Mouse (Mus musculus): ENCODE results near the gene Dnajb13. TPM values are rescaled to one million over a fixed set of nuclear protein-coding genes. Genes with fewer than 3 reads are reported as not detected.

Gene Dnajb13
- polyA plus RNA-seq (2015; fragmentation: Nextera tagmentation; extraction: Ambion mirVana), result 2.1 and 3.7 TPM in 2 replicates

DNA sequence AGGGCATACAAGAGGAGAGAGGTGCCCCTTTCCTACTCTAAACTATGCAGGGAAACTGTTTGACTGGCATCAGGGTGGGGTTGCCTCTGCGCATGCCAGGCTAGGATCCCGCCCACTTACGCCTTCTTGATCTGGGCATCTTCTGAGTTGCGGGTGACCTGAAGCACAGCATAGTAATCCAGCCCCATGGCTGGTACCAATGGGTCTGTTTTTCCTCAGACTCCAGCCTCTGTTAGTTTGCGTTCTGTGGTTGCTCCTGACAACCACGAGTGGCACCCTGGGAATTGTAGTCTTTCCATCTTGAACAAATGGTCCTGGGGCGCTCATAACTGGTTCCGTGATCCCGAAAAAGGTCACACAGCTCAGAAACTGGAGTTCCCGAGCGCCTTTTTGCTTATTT is at the start of gene Dnajb13:
Gene Dnajb13 (minus strand): TSS at position 388 of the 400 bp plus-strand sequence.
- ATAC-seq, result no peak
- Histone ChIP-seq H3K4me3 (no peak within 1 kb of the TSS), H3K4me2 (peak within 1 kb of the TSS; percentile 16; the same call in 1 of the 2 replicates), H3K4me1 (no peaks in the 10 kb centered on the region), H3K36me3 (ENCODE audit: poor library complexity, severe bottlenecking) (no peaks in the 10 kb centered on the region), H3K27ac (no peak within 1 kb of the TSS), H3K27me3 (no peaks in the 10 kb centered on the region), H3K9ac (no peak within 1 kb of the TSS), H3K9me3 (replicated peaks) (no peaks in the 10 kb centered on the region)
- WGBS, result 49% methylated on average over 11 of the region's 11 CpGs

DNA sequence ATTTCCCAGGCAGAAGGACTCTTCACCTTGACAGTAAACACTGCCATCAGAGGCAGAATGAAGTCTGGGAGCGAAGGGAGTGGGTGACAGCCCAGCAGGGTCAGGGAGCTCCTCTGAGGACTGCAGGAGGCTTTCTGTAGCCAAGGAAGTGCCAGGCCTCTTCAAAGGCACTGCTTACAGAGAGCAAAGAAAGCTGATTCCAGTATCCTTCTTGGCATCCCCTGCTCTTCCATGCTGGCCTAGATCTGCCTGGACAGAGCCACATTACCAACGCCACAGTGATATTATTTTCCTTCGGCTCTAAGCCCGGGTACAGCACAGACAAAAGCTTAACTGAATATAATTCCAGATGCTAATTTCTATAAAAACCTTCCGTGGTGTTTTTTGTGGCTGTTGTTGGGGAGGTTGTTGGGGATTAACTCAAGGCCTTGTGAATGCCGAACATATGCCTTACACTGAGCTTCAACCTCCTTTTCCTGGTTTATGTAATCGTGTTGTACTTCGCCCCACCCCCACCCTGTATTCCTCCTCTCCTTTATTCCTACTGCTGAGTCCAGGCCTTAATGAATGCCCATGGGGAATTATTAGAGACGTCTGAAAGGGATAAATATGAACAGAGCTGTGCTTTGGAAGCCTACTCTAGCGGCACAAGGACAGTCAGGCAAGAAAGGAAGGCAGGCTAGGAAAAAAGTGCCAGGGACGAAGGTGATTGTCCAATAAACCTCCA is 47.3 kb upstream of the Dnajb13 start:
- Histone ChIP-seq H3K27me3 (no peaks in the 10 kb centered on the region), H3K9ac (no peak overlapping the region), H3K4me3 (no peak overlapping the region), H3K4me1 (peaks cover 7% of the 10 kb centered on the region; the same call in 1 of the 2 replicates), H3K27ac (peak overlapping the region; percentile 75), H3K4me2 (no peak overlapping the region), H3K36me3 (ENCODE audit: poor library complexity, severe bottlenecking) (0 out of 2 replicates have a peak, but pooled peaks cover 7% of the 10 kb centered on the region), H3K9me3 (replicated peaks) (no peaks in the 10 kb centered on the region)
- 0 out of 2 replicates have a peak, but pooled peaks have one; percentile 43 for ATAC-seq
- WGBS, result 62% methylated on average over 11 of the region's 11 CpGs

DNA sequence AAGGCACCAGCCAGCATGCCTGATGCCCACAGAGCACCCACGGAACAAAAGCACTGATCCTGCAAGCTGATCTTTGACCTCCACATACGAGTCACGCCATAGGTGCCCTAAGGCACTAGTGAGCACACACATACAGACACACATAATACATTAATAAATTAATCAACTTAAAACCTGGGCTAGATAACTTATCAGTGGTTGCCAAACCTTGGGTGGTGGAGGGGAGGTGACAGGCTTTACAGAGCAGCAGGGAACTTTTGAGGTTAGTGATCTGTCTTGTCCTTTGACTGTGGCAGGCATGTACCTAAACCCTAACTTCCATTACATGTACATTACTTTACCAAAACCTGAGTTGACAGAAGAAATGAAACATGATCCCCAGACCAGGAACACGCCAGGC is 44.6 kb upstream of the Dnajb13 start:
- Histone ChIP-seq H3K27me3 (no peaks in the 10 kb centered on the region), H3K4me3 (no peak overlapping the region), H3K4me2 (no peak overlapping the region), H3K9ac (no peak overlapping the region), H3K4me1 (peaks cover 20% of the 10 kb centered on the region), H3K9me3 (replicated peaks) (no peaks in the 10 kb centered on the region), H3K27ac (no peak overlapping the region), H3K36me3 (ENCODE audit: poor library complexity, severe bottlenecking) (no peaks in the 10 kb centered on the region)
- WGBS, result 84% methylated on average over 4 of the region's 4 CpGs
- ATAC-seq, result no peak

DNA sequence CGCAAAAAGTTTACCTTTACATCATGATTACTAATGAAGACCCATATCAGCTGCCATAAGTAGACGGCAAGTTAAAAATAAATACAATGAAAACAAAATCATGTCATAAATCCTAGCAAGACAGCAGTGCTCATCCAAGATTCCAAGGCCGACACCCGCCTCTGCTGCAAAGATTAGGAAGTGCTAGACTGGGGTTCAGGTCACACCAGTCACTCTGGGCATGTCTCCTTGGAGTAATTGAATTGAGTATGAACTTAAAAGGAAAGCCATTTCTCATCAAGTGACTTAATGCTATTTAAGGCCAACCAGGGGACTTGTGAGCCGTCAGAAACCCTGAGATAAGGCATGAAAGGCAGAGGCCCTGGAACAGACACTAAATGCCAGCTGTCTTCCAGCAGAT is 42.5 kb upstream of the Dnajb13 start:
- Histone ChIP-seq H3K9me3 (replicated peaks) (no peaks in the 10 kb centered on the region), H3K36me3 (ENCODE audit: poor library complexity, severe bottlenecking) (no peaks in the 10 kb centered on the region), H3K27me3 (no peaks in the 10 kb centered on the region), H3K4me3 (no peak overlapping the region), H3K9ac (no peak overlapping the region), H3K4me2 (no peak overlapping the region), H3K4me1 (peaks cover 18% of the 10 kb centered on the region), H3K27ac (no peak overlapping the region)
- WGBS, result 93% methylated on average over 5 of the region's 5 CpGs
- no peak for ATAC-seq

DNA sequence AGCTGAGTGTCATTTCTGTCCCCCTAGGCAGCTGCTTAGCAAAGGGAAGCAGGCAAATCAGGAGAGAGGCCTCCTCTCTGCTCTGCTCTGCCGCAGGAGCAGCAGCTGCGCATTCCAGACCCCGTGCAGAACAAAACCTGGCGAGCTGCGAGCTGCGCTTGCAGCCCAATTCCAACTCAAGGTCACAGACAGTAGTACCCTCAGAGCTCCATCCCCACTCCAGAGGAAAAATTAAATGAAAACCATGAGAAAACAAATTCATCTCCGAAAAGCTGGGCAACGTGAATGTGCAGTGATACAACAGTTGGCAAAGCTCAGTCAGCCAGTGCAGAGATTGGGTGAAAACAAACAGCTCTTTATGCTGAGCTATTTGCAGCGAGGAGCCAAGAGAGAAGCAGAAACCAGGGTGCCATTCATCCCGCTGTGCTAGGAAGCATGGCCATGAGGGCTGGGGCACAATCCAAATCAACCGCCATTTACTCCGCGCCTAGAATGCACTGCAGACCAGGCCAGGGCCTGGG is 40.7 kb upstream of the Dnajb13 start:
- no peak overlapping the region for H3K4me3 ChIP-seq
- peaks cover 3% of the 10 kb centered on the region; the same call in 1 of the 2 replicates for H3K36me3 ChIP-seq (ENCODE audit: poor library complexity, severe bottlenecking)
- peaks cover 13% of the 10 kb centered on the region for H3K4me1 ChIP-seq
- H3K9me3 ChIP-seq (replicated peaks), result no peaks in the 10 kb centered on the region
- peak overlapping the region; percentile 48 for H3K4me2 ChIP-seq
- peak overlapping the region; percentile 94 for H3K27ac ChIP-seq
- whole genome bisulfite sequencing, result 22% methylated on average over 13 of the region's 13 CpGs
- ATAC-seq, result peak; percentile 91
- no peaks in the 10 kb centered on the region for H3K27me3 ChIP-seq
- H3K9ac ChIP-seq, result peak overlapping the region; percentile 46

DNA sequence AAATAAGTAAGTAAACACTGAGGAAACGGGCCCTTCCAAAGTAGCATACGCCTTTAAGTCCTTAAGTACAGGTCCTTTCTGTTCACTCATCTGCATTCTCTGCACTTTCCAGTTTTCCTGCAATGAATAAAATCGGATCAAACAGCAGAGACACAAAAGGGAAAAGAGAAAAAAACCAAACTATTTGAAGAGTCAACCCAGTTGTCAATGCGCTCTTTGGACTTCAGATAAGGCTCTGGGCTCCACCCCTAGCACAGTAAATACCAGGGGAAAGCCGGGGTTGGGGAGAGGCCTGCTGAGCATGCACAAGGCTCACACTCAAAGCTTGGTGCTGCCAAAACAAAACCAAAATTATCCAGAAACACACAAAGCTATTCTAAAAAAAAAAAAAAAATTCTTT is 40.2 kb upstream of the Dnajb13 start:
- H3K9me3 ChIP-seq (replicated peaks), result no peaks in the 10 kb centered on the region
- H3K9ac ChIP-seq, result no peak overlapping the region; the same call in 1 of the 2 replicates
- peaks cover 3% of the 10 kb centered on the region; the same call in 1 of the 2 replicates for H3K36me3 ChIP-seq (ENCODE audit: poor library complexity, severe bottlenecking)
- H3K4me2 ChIP-seq, result no peak overlapping the region
- H3K4me1 ChIP-seq, result peaks cover 13% of the 10 kb centered on the region
- WGBS, result 44% methylated on average over 5 of the region's 5 CpGs
- no peak overlapping the region for H3K4me3 ChIP-seq
- H3K27me3 ChIP-seq, result no peaks in the 10 kb centered on the region
- peak; percentile 45; the same call in 1 of the 2 replicates for ATAC-seq
- H3K27ac ChIP-seq, result peak overlapping the region; percentile 94

DNA sequence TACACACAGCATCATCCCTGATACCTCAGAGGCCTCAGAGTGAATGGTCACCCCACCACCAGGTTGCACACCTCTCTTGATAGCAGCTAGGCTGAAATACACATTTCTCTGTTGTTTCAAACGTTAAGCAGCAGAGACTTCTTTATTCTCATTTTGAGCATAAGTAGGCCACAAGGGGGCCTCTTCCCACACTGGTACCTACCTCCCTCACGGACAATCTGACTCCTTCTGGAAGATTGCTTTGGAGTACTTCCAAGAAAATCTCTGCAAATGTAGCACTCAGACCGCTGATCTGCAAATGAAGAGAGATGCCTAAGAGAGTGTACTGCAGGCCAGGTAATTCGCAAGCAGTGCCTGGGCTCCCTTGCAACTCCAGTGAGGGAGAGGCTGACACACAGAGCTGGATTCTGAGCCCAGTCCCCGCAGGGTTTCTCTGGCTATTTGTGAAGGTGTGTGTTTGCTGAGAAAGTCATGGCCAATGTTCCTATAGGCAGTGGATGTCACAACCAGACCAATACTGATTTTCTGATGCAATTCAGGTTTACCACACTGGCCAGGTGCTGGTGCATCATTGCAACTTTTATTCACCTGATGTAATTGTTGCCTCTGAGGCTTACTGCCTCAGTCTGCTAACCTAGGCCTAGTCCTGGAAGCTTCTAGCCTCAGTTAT is 35.7 kb upstream of the Dnajb13 start:
- peaks cover 9% of the 10 kb centered on the region for H3K4me1 ChIP-seq
- no peak overlapping the region for H3K9ac ChIP-seq
- H3K27ac ChIP-seq, result no peak overlapping the region
- peaks cover 20% of the 10 kb centered on the region; the same call in 1 of the 2 replicates for H3K36me3 ChIP-seq (ENCODE audit: poor library complexity, severe bottlenecking)
- no peak overlapping the region for H3K4me3 ChIP-seq
- no peaks in the 10 kb centered on the region for H3K27me3 ChIP-seq
- no peak overlapping the region for H3K4me2 ChIP-seq
- 55% methylated on average over 5 of the region's 5 CpGs for WGBS
- ATAC-seq, result 0 out of 2 replicates have a peak, but pooled peaks have one; percentile 16
- H3K9me3 ChIP-seq (replicated peaks), result no peaks in the 10 kb centered on the region

DNA sequence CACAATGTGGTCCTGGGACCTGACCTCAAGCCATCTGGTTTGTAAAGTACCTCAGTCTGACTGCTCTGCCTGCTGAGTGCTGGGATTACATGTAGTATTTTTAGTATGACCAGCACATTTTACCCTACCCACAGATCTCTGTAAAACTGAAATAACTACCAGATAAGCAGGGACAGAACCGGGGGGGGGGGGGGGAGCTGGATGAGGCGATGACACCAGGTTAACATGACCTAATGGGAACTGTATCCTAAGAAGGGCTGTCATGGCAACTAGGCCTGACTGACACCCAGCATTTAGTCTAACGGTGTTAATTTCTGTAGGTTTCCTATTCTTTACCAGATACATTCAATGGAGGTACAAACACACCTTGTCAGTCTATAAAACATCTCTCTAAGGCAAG is 35.0 kb upstream of the Dnajb13 start:
- no peak for ATAC-seq
- Histone ChIP-seq H3K9me3 (replicated peaks) (no peaks in the 10 kb centered on the region), H3K4me2 (no peak overlapping the region), H3K36me3 (ENCODE audit: poor library complexity, severe bottlenecking) (peaks cover 20% of the 10 kb centered on the region; the same call in 1 of the 2 replicates), H3K27ac (no peak overlapping the region), H3K9ac (no peak overlapping the region), H3K27me3 (no peaks in the 10 kb centered on the region), H3K4me3 (no peak overlapping the region), H3K4me1 (peaks cover 3% of the 10 kb centered on the region)
- 95% methylated on average over 3 of the region's 3 CpGs for WGBS

DNA sequence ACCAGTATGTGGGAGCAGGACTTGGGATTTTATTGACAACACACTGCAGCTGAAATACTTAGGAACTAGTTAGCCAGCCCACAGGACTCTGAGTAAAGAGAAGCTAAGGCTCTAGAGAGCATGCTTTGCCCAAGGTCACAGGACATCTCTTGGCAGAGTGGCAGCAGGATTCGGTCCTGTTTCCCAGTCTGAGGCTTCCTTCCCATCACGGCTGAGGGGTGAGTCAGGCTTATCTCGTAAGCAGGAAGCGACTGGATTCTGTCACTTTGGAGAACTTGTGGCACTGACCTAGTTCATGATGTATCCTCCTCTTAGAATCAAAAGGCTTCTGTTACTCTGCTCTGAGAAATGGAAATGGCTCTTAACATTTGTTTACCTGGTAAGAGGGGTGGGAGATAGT is 32.9 kb upstream of the Dnajb13 start:
- Histone ChIP-seq H3K4me2 (no peak overlapping the region), H3K27ac (no peak overlapping the region), H3K9ac (no peak overlapping the region), H3K4me1 (no peaks in the 10 kb centered on the region), H3K36me3 (ENCODE audit: poor library complexity, severe bottlenecking) (peaks cover 20% of the 10 kb centered on the region; the same call in 1 of the 2 replicates), H3K9me3 (replicated peaks) (no peaks in the 10 kb centered on the region), H3K27me3 (no peaks in the 10 kb centered on the region), H3K4me3 (no peak overlapping the region)
- no peak for ATAC-seq
- 83% methylated on average over 4 of the region's 4 CpGs for WGBS

DNA sequence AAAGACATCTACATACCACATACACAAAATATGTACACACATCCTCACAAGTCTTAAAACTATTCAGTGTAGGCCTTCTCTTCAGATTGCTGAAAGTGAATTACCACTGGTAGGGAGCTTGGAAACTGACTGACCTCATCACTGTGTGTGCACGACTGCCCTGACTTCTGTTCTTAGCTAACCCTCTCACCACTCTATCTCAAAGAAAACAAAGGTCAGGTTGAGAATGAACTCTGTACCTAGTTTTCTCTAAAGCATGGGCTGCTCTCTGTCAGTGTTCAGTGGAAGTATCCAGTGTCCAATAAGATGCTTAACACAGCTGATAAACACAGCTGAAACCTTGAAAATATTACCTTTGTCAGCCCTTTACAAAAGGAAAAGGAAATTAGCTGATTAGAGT is 29.7 kb upstream of the Dnajb13 start:
- Histone ChIP-seq H3K9me3 (replicated peaks) (no peaks in the 10 kb centered on the region), H3K27me3 (no peaks in the 10 kb centered on the region), H3K4me1 (no peaks in the 10 kb centered on the region), H3K36me3 (ENCODE audit: poor library complexity, severe bottlenecking) (peaks cover 24% of the 10 kb centered on the region), H3K4me2 (no peak overlapping the region), H3K4me3 (no peak overlapping the region), H3K9ac (no peak overlapping the region), H3K27ac (no peak overlapping the region)
- no peak for ATAC-seq
- WGBS, result 81% methylated on average over 1 of the region's 1 CpGs

DNA sequence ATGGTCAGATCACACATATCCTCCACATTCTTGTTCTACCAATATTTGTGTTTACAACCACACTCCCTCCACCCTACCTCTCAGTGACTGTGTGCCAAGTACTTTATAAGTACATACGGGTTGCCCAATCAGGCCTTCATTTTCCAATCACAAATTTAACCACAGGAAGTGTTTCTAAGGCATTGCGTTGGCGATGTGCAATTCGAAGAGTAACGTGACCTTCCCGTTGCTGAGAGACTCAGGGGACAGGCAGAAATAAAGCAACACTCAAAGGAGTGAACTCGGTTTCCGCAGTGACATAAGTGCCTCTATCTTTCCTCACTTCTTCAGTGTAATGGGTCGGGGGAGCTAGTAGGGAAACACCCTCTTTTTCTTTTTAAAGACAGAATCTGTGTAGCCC is 24.8 kb upstream of the Dnajb13 start:
- H3K9me3 ChIP-seq (replicated peaks), result no peaks in the 10 kb centered on the region
- WGBS, result 94% methylated on average over 9 of the region's 9 CpGs
- no peak overlapping the region for H3K27ac ChIP-seq
- peaks cover 15% of the 10 kb centered on the region for H3K36me3 ChIP-seq (ENCODE audit: poor library complexity, severe bottlenecking)
- H3K4me1 ChIP-seq, result peaks cover 11% of the 10 kb centered on the region
- H3K4me2 ChIP-seq, result no peak overlapping the region
- no peaks in the 10 kb centered on the region for H3K27me3 ChIP-seq
- ATAC-seq, result no peak
- no peak overlapping the region for H3K9ac ChIP-seq
- H3K4me3 ChIP-seq, result no peak overlapping the region

DNA sequence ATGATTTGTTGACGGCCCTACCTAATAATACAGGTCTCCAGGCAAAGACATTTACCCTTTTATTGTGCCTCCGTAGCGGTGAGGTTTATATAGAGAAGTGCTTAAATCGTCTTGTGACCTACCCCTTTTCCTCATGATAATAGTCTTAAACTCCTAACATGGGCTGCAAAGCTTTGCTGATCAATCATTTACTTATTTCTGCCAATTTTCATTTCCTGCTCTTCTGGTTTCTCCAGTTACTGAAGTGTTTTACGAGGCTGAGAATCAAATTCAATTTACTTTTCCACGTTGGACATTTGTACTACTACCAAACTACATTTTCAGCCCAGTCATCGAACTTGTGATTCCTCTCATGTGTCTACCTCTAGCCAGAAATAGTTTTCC is 22.8 kb upstream of the Dnajb13 start:
- Histone ChIP-seq H3K4me3 (peak overlapping the region; percentile 71), H3K9me3 (replicated peaks) (no peaks in the 10 kb centered on the region), H3K4me2 (peak overlapping the region; percentile 67), H3K4me1 (peaks cover 11% of the 10 kb centered on the region), H3K9ac (peak overlapping the region; percentile 83), H3K36me3 (ENCODE audit: poor library complexity, severe bottlenecking) (peaks cover 15% of the 10 kb centered on the region), H3K27ac (peak overlapping the region; percentile 87), H3K27me3 (no peaks in the 10 kb centered on the region)
- WGBS, result 32% methylated on average over 7 of the region's 7 CpGs
- ATAC-seq, result no peak
